Mouse (Mus musculus): ENCODE data around the gene Elmsan1.

DNA sequence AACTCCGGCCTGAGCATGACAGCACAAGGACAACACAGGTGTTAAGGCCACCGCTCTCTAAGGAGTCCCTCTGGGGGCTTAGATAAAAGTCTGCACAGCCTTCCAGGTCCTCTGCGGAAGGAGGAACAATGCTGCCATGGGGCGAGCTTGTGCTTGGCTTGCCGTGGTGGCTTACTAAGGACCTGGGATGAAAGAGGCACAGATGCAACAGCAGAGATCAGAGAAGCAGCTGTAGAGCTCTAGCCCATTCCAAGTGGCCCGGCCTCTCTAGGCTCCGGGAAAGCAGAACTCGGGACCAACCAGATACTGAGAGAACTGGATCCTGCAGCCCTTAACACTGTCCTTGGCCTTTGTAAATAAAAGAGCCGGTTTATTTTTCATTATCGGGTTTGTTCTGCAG lies 66.8 kb downstream of the Elmsan1 start:
- no peak for TF ChIP-seq POLR2A (IDR thresholded peaks at IDR 0.05; ENCODE audit: insufficient read depth, low read length)
- no peak for TF ChIP-seq EP300 (IDR thresholded peaks at IDR 0.05; ENCODE audit: insufficient read depth, low read depth, low read length)

Data from ES-Bruce4 (cell line).